Mouse (Mus musculus) c-Kit-positive CD71-positive TER-119-positive erythroid progenitor cells, embryonic 14.5 days (primary cell): ENCODE data around the gene Slc35e3.

Experiments used
- DNase-seq: peaks from one replicate; pipeline ENCODE4 v3.0.0-alpha.2; 2013; ENCODE audit warnings: low spot score

Gene Slc35e3

GRCm38 (mm10) chr10:117696827-117697560, 49.2 kb downstream of the Slc35e3 start:
- DNase-seq = no peak

- DNase-seq = no peak
Measured at GRCm38 (mm10) chr10:117696021-117696826, 49.9 kb downstream of the Slc35e3 start.

- no peak for DNase-seq
Measured at GRCm38 (mm10) chr10:117695605-117696004, 50.6 kb downstream of the Slc35e3 start.

- no peak for DNase-seq
Measured at GRCm38 (mm10) chr10:117695027-117695426, 51.1 kb downstream of the Slc35e3 start.

- DNase-seq = no peak
Measured at GRCm38 (mm10) chr10:117694255-117694953, 51.8 kb downstream of the Slc35e3 start.

GRCm38 (mm10) chr10:117692953-117693352, 53.2 kb downstream of the Slc35e3 start:
- no peak for DNase-seq

- no peak for DNase-seq
Measured at GRCm38 (mm10) chr10:117692173-117692572, 54.0 kb downstream of the Slc35e3 start.

- no peak for DNase-seq
Measured at GRCm38 (mm10) chr10:117691389-117691968, 54.7 kb downstream of the Slc35e3 start.

- no peak for DNase-seq
Measured at GRCm38 (mm10) chr10:117690770-117691296, 55.3 kb downstream of the Slc35e3 start.

GRCm38 (mm10) chr10:117690101-117690352, 56.1 kb downstream of the Slc35e3 start:
- DNase-seq = no peak

- DNase-seq = no peak
Measured at GRCm38 (mm10) chr10:117689297-117690100, 56.7 kb downstream of the Slc35e3 start.

- peak; percentile 35 for DNase-seq
Measured at GRCm38 (mm10) chr10:117688204-117689151, 57.7 kb downstream of the Slc35e3 start.

- DNase-seq = no peak
Measured at GRCm38 (mm10) chr10:117687577-117687976, 58.6 kb downstream of the Slc35e3 start.

- no peak for DNase-seq
Measured at GRCm38 (mm10) chr10:117687018-117687417, 59.1 kb downstream of the Slc35e3 start.

- DNase-seq = no peak
Measured at GRCm38 (mm10) chr10:117685849-117686591, 60.1 kb downstream of the Slc35e3 start.

GRCm38 (mm10) chr10:117685171-117685848, 60.9 kb downstream of the Slc35e3 start:
- no peak for DNase-seq

- no peak for DNase-seq
Measured at GRCm38 (mm10) chr10:117684298-117685170, 61.6 kb downstream of the Slc35e3 start.

- DNase-seq = no peak
Measured at GRCm38 (mm10) chr10:117683734-117684037, 62.5 kb downstream of the Slc35e3 start.
